Mouse (Mus musculus) thymus, postnatal 25 days (tissue): ENCODE measurements around the gene Slc25a54.

Experiments used
- DNase-seq: peaks from one replicate; pipeline ENCODE4 v3.0.0; 2022

Slc25a54 gene

GRCm38 (mm10) chr3:109125531-109125930, 45.3 kb downstream of the Slc25a54 start:
- no peak for DNase-seq

GRCm38 (mm10) chr3:109129768-109130167, 49.5 kb downstream of the Slc25a54 start:
- no peak for DNase-seq

- DNase-seq: no peak
These were observed 52.7 kb downstream of the Slc25a54 start for GRCm38 (mm10) chr3:109132966-109133365.

- no peak for DNase-seq
These were observed 53.8 kb downstream of the Slc25a54 start for GRCm38 (mm10) chr3:109134036-109134435.

GRCm38 (mm10) chr3:109135352-109135751, 55.1 kb downstream of the Slc25a54 start:
- DNase-seq: no peak

- no peak for DNase-seq
These were observed 72.3 kb downstream of the Slc25a54 start for GRCm38 (mm10) chr3:109152561-109152960.

GRCm38 (mm10) chr3:109153410-109153809, 73.1 kb downstream of the Slc25a54 start:
- no peak for DNase-seq

- DNase-seq: no peak
These were observed 75.8 kb downstream of the Slc25a54 start for GRCm38 (mm10) chr3:109155926-109156669.

- no peak for DNase-seq
These were observed 77.2 kb downstream of the Slc25a54 start for GRCm38 (mm10) chr3:109157481-109157880.

GRCm38 (mm10) chr3:109164088-109164487, 83.8 kb downstream of the Slc25a54 start:
- DNase-seq: no peak

- no peak for DNase-seq
These were observed 84.4 kb downstream of the Slc25a54 start for GRCm38 (mm10) chr3:109164644-109165043.

GRCm38 (mm10) chr3:109165214-109165829, 85.1 kb downstream of the Slc25a54 start:
- DNase-seq: no peak
